Mouse (Mus musculus): ENCODE data around the gene R3hdml.

The R3hdml gene

GRCm38 (mm10) chr2:163471710-163472465 lies 20.2 kb upstream of the R3hdml start:
- DNase-seq (ENCODE audit: extremely low read depth, insufficient read length, low spot score), result no peak

GRCm38 (mm10) chr2:163472466-163472851 lies 19.7 kb upstream of the R3hdml start, which contains the start of gene Fitm2:
Fitm2 (minus strand) TSS chr2:163472629.
- peak; percentile 97 for DNase-seq (ENCODE audit: extremely low read depth, insufficient read length, low spot score)

- peak; percentile 61 for DNase-seq (ENCODE audit: extremely low read depth, insufficient read length, low spot score)
These were observed 11.8 kb upstream of the R3hdml start for GRCm38 (mm10) chr2:163480191-163480825.

- no peak for DNase-seq (ENCODE audit: extremely low read depth, insufficient read length, low spot score)
These were observed 10.5 kb upstream of the R3hdml start for GRCm38 (mm10) chr2:163481539-163482029.

GRCm38 (mm10) chr2:163487360-163487759 lies 4.8 kb upstream of the R3hdml start:
- DNase-seq (ENCODE audit: extremely low read depth, insufficient read length, low spot score), result no peak

- DNase-seq (ENCODE audit: extremely low read depth, insufficient read length, low spot score), result no peak
These were observed 2.3 kb upstream of the R3hdml start for GRCm38 (mm10) chr2:163489725-163490291.

GRCm38 (mm10) chr2:163490656-163491055 lies 1.5 kb upstream of the R3hdml start:
- DNase-seq (ENCODE audit: extremely low read depth, insufficient read length, low spot score), result no peak

GRCm38 (mm10) chr2:163491351-163491750 lies 767 bp upstream of the R3hdml start:
- DNase-seq (ENCODE audit: extremely low read depth, insufficient read length, low spot score), result no peak

GRCm38 (mm10) chr2:163493031-163493430 lies 913 bp downstream of the R3hdml start:
- no peak for DNase-seq (ENCODE audit: extremely low read depth, insufficient read length, low spot score)

GRCm38 (mm10) chr2:163493976-163494375 lies 1.9 kb downstream of the R3hdml start:
- DNase-seq (ENCODE audit: extremely low read depth, insufficient read length, low spot score), result peak; percentile 64

GRCm38 (mm10) chr2:163494456-163494855 lies 2.3 kb downstream of the R3hdml start:
- DNase-seq (ENCODE audit: extremely low read depth, insufficient read length, low spot score), result no peak

- DNase-seq (ENCODE audit: extremely low read depth, insufficient read length, low spot score), result no peak
These were observed 10.1 kb downstream of the R3hdml start for GRCm38 (mm10) chr2:163502219-163502618.

GRCm38 (mm10) chr2:163503191-163503590 lies 11.1 kb downstream of the R3hdml start:
- no peak for DNase-seq (ENCODE audit: extremely low read depth, insufficient read length, low spot score)

- DNase-seq (ENCODE audit: extremely low read depth, insufficient read length, low spot score), result no peak
These were observed 14.3 kb downstream of the R3hdml start, which contains the start of gene Hnf4a for GRCm38 (mm10) chr2:163506300-163507004. Hnf4a (plus strand) TSS chr2:163506808.

GRCm38 (mm10) chr2:163525761-163526243 lies 33.7 kb downstream of the R3hdml start:
- no peak for DNase-seq (ENCODE audit: extremely low read depth, insufficient read length, low spot score)

GRCm38 (mm10) chr2:163527497-163527896 lies 35.4 kb downstream of the R3hdml start:
- DNase-seq (ENCODE audit: extremely low read depth, insufficient read length, low spot score), result no peak

GRCm38 (mm10) chr2:163530418-163530817 lies 38.3 kb downstream of the R3hdml start:
- DNase-seq (ENCODE audit: extremely low read depth, insufficient read length, low spot score), result no peak

- DNase-seq (ENCODE audit: extremely low read depth, insufficient read length, low spot score), result peak; percentile 15
These were observed 39.8 kb downstream of the R3hdml start for GRCm38 (mm10) chr2:163531917-163532316.

- DNase-seq (ENCODE audit: extremely low read depth, insufficient read length, low spot score), result no peak
These were observed 41.1 kb downstream of the R3hdml start for GRCm38 (mm10) chr2:163533226-163533625.

GRCm38 (mm10) chr2:163534958-163535524 lies 42.9 kb downstream of the R3hdml start:
- DNase-seq (ENCODE audit: extremely low read depth, insufficient read length, low spot score), result peak; percentile 45

Measured in 3134 (cell line).